Mouse (Mus musculus): Measurements from ENCODE around the gene Nup107. TPM values are rescaled to one million over a fixed set of nuclear protein-coding genes. Genes with fewer than 3 reads are reported as not detected.
A peak's percentile ranks its signal among the peaks of the same experiment; 100 is the strongest.

Gene Nup107
- polyA plus RNA-seq, 1 experiment from 2014 or later = 68.1 TPM

GRCm38 (mm10) chr10:117798436-117799035 lies 6.0 kb upstream of the Nup107 start:
- ATAC-seq = no peak
- H3K27ac ChIP-seq = no peak overlapping the region
- H3K4me3 ChIP-seq = no peak overlapping the region
- H3K9ac ChIP-seq = no peak overlapping the region
- H3K27me3 ChIP-seq = no peaks in the 10 kb centered on the region
- H3K9me3 ChIP-seq (replicated peaks) = peaks cover 3% of the 10 kb centered on the region; the same call in 1 of the 2 replicates
- H3K4me2 ChIP-seq = no peak overlapping the region
- H3K36me3 ChIP-seq (ENCODE audit: poor library complexity, severe bottlenecking) = no peaks in the 10 kb centered on the region
- H3K4me1 ChIP-seq = 0 out of 2 replicates have a peak, but pooled peaks cover under 1% of the 10 kb centered on the region
- WGBS = 91% methylated on average over 6 of the region's 6 CpGs

DNA sequence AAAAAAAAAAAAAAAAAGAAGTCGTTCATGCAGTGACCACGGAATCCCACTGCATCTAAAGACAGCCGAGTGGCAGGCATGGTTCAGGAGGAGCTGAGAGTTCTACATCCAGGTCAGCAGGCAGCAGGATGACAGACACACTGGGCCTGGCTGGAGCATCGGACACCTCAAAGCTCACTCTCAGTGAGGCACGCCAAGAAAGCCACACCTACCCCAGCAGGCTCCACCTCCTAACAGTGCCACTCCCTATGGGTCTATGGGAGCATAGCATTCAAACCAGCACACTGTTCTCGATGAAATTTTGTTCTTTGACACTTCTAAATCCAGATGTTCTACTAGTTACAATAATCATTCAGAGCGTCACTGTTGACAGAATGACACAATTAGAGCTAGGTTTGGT lies 5.2 kb upstream of the Nup107 start:
- Histone ChIP-seq H3K9ac (no peak overlapping the region), H3K27me3 (no peaks in the 10 kb centered on the region), H3K36me3 (ENCODE audit: poor library complexity, severe bottlenecking) (no peaks in the 10 kb centered on the region), H3K9me3 (replicated peaks) (peaks cover 3% of the 10 kb centered on the region; the same call in 1 of the 2 replicates), H3K4me2 (no peak overlapping the region), H3K27ac (no peak overlapping the region), H3K4me1 (peaks cover 6% of the 10 kb centered on the region; the same call in 1 of the 2 replicates), H3K4me3 (no peak overlapping the region)
- 80% methylated on average over 6 of the region's 7 CpGs for WGBS
- ATAC-seq = no peak

- WGBS = 92% methylated on average over 12 of the region's 12 CpGs
- no peaks in the 10 kb centered on the region for H3K27me3 ChIP-seq
- ATAC-seq = no peak
- H3K4me2 ChIP-seq = no peak overlapping the region
- no peak overlapping the region for H3K9ac ChIP-seq
- H3K4me1 ChIP-seq = peaks cover 6% of the 10 kb centered on the region; the same call in 1 of the 2 replicates
- H3K27ac ChIP-seq = no peak overlapping the region
- peaks cover 3% of the 10 kb centered on the region; the same call in 1 of the 2 replicates for H3K9me3 ChIP-seq (replicated peaks)
- no peak overlapping the region for H3K4me3 ChIP-seq
- H3K36me3 ChIP-seq (ENCODE audit: poor library complexity, severe bottlenecking) = no peaks in the 10 kb centered on the region
Measured at GRCm38 (mm10) chr10:117797106-117797505, 4.6 kb upstream of the Nup107 start.

DNA sequence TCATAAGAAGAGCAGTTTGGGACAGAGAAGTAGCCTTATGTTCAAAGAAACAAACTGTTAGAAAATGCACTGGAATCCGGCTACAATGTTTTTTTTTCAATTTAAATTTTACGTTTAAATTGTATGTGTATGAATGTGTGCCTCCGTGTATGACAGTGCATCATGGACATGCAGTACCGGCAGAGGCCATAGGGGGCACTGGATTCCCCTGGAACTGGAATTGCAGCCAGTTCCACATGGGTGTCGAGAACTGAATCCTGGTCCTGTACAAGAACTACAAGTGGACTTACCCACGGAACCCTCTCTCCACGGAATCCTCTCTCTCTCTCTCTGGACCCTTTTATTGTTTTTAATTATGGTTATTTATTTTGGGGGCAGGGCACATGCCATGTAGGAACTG lies 3.7 kb upstream of the Nup107 start:
- Histone ChIP-seq H3K4me2 (no peak overlapping the region), H3K9me3 (replicated peaks) (peaks cover 3% of the 10 kb centered on the region; the same call in 1 of the 2 replicates), H3K9ac (no peak overlapping the region), H3K27ac (no peak overlapping the region), H3K27me3 (no peaks in the 10 kb centered on the region), H3K4me1 (peaks cover 14% of the 10 kb centered on the region), H3K4me3 (no peak overlapping the region), H3K36me3 (ENCODE audit: poor library complexity, severe bottlenecking) (no peaks in the 10 kb centered on the region)
- no peak for ATAC-seq
- WGBS = 95% methylated on average over 7 of the region's 7 CpGs

GRCm38 (mm10) chr10:117795206-117795605 lies 2.7 kb upstream of the Nup107 start:
- peaks cover 3% of the 10 kb centered on the region; the same call in 1 of the 2 replicates for H3K9me3 ChIP-seq (replicated peaks)
- H3K27me3 ChIP-seq = no peaks in the 10 kb centered on the region
- no peak overlapping the region for H3K27ac ChIP-seq
- H3K4me2 ChIP-seq = no peak overlapping the region
- no peak for ATAC-seq
- H3K36me3 ChIP-seq (ENCODE audit: poor library complexity, severe bottlenecking) = no peaks in the 10 kb centered on the region
- 83% methylated on average over 4 of the region's 4 CpGs for WGBS
- no peak overlapping the region for H3K9ac ChIP-seq
- H3K4me1 ChIP-seq = peaks cover 20% of the 10 kb centered on the region
- H3K4me3 ChIP-seq = no peak overlapping the region

GRCm38 (mm10) chr10:117793436-117794030 lies 1.0 kb upstream of the Nup107 start:
- 81% methylated on average over 11 of the region's 11 CpGs for WGBS
- H3K9me3 ChIP-seq (replicated peaks) = peaks cover 3% of the 10 kb centered on the region; the same call in 1 of the 2 replicates
- H3K4me1 ChIP-seq = peaks cover 20% of the 10 kb centered on the region
- peak overlapping the region; percentile 90 for H3K4me2 ChIP-seq
- H3K9ac ChIP-seq = no peak overlapping the region
- H3K36me3 ChIP-seq (ENCODE audit: poor library complexity, severe bottlenecking) = peaks cover 2% of the 10 kb centered on the region; the same call in 1 of the 2 replicates
- no peak overlapping the region for H3K27ac ChIP-seq
- no peaks in the 10 kb centered on the region for H3K27me3 ChIP-seq
- no peak overlapping the region for H3K4me3 ChIP-seq
- no peak for ATAC-seq

DNA sequence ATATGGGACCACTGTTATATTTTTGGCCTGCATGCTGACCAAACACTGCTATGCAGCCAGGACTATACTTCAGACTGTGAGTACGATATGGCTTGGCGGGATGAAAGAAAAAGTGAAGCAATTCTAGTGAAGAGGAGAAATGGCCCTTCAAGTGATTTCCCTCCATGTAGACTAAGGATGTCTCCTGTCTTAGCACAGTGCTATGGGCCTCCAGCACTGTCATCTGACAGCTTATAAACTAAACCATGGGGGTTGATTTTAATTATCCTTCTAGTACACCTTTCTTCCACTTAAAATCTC lies 1.4 kb downstream of the Nup107 start:
- Histone ChIP-seq H3K9me3 (replicated peaks) (peaks cover under 1% of the 10 kb centered on the region; the same call in 1 of the 2 replicates), H3K9ac (peak overlapping the region; percentile 30; the same call in 1 of the 2 replicates), H3K4me2 (peak overlapping the region; percentile 90), H3K4me3 (0 out of 2 replicates have a peak overlapping the region, but pooled peaks have one; percentile 85), H3K4me1 (peaks cover 20% of the 10 kb centered on the region), H3K27ac (no peak overlapping the region), H3K27me3 (no peaks in the 10 kb centered on the region), H3K36me3 (ENCODE audit: poor library complexity, severe bottlenecking) (peaks cover 22% of the 10 kb centered on the region)
- no peak for ATAC-seq
- 94% methylated on average over 2 of the region's 2 CpGs for WGBS

DNA sequence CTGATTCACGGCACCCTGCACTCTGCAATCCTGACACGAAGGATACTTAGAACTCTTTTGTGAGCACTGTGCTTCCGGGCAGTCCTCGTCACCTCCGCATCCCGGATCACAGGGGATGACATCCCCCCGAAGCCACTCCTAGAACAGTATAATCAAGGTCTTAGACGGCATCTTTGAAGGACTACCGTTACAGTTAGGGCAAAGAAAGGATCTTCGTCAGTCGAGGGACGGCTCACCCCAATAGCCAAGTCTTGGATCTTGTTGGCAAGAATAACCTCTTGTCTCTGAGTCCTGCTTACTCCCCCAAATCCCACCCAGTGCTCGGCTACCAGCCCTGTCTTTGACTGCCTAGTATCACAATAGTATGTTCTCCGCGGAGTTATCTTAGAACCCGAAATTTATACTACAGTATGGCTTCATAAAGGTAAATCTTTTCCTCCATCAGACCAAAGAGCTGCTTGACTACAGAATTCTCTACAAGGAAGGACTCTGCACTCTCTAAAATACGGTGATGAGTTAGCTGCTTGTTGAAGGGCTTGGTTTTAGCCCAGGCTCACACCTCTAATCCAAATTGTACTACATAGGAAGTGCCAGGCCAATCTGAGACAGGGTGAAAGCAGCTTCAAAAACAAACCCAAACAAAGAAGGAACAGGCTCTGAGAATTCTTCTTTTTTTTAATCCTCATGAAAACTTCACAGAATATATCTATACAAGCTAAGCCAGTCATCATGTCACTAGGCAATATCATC lies 1.9 kb downstream of the Nup107 start:
- Histone ChIP-seq H3K27me3 (no peaks in the 10 kb centered on the region), H3K4me3 (no peak overlapping the region), H3K9me3 (replicated peaks) (no peaks in the 10 kb centered on the region), H3K4me1 (peaks cover 20% of the 10 kb centered on the region), H3K36me3 (ENCODE audit: poor library complexity, severe bottlenecking) (peaks cover 27% of the 10 kb centered on the region), H3K27ac (no peak overlapping the region), H3K9ac (no peak overlapping the region), H3K4me2 (0 out of 2 replicates have a peak overlapping the region, but pooled peaks have one; percentile 90)
- WGBS = 94% methylated on average over 17 of the region's 17 CpGs
- ATAC-seq = no peak

GRCm38 (mm10) chr10:117790011-117790410 lies 2.5 kb downstream of the Nup107 start:
- Histone ChIP-seq H3K4me1 (peaks cover 20% of the 10 kb centered on the region), H3K9me3 (replicated peaks) (no peaks in the 10 kb centered on the region), H3K36me3 (ENCODE audit: poor library complexity, severe bottlenecking) (peaks cover 33% of the 10 kb centered on the region), H3K27me3 (no peaks in the 10 kb centered on the region), H3K4me2 (no peak overlapping the region), H3K4me3 (no peak overlapping the region), H3K27ac (no peak overlapping the region), H3K9ac (no peak overlapping the region)
- no peak for ATAC-seq
- 98% methylated on average over 1 of the region's 1 CpGs for WGBS

DNA sequence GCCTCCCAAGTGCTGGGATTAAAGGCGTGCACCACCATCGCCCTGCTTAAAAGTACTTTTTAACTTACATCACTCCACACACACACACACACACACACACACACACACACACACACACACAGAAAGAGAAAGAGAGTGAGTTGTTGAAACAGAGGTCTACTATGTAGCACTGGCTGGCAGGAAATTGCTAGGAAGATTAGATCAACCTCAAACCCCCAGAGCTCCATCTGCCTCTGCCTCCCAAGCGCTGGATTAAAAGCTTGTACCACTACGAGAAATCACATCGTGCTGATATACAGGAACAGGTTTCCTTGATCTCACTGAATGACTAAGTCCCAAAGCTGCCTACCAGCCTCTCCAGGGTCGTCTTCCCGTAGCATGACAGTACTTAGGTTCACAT lies 7.9 kb downstream of the Nup107 start:
- no peak overlapping the region for H3K9ac ChIP-seq
- no peak overlapping the region for H3K4me3 ChIP-seq
- ATAC-seq = no peak
- H3K27ac ChIP-seq = no peak overlapping the region
- H3K27me3 ChIP-seq = no peaks in the 10 kb centered on the region
- WGBS = 96% methylated on average over 7 of the region's 7 CpGs
- H3K4me1 ChIP-seq = no peaks in the 10 kb centered on the region
- no peak overlapping the region for H3K4me2 ChIP-seq
- H3K9me3 ChIP-seq (replicated peaks) = no peaks in the 10 kb centered on the region
- H3K36me3 ChIP-seq (ENCODE audit: poor library complexity, severe bottlenecking) = peaks cover 80% of the 10 kb centered on the region

DNA sequence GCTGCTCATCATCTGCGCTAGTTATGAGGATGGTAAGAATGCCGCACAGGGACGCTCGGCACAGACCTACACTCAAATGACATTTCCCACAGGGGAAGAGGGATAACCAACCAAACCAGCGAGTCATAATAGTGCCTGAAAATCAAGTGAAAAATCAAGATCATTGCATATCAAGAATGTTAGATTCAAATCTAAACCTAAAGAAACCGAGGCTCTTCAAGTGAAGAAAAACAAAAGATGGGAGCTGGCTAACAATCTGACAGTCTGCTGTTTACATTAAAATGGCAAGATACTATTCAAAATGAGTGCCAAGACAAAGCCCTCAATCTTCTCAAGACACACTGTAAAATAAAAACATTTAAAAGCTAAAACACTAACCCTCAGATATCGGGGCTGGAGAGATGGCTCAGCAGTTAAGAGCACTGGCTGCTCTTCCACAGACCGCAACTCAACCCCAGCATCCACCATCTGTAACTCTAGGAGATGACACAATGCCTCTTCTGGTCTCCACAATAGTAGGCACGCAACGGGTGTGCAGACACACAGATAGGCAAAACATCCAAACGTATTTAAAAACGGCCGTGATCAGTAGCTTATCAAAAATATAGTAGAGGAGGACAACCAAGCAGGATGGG lies 8.6 kb downstream of the Nup107 start:
- H3K9me3 ChIP-seq (replicated peaks) = no peaks in the 10 kb centered on the region
- H3K9ac ChIP-seq = no peak overlapping the region
- WGBS = 95% methylated on average over 13 of the region's 13 CpGs
- no peak for ATAC-seq
- no peak overlapping the region for H3K27ac ChIP-seq
- H3K27me3 ChIP-seq = no peaks in the 10 kb centered on the region
- H3K36me3 ChIP-seq (ENCODE audit: poor library complexity, severe bottlenecking) = peaks cover 84% of the 10 kb centered on the region
- no peaks in the 10 kb centered on the region for H3K4me1 ChIP-seq
- H3K4me2 ChIP-seq = no peak overlapping the region
- no peak overlapping the region for H3K4me3 ChIP-seq

Data from forebrain, embryonic 13.5 days (tissue).